Mouse (Mus musculus): ENCODE data around the gene Artn. TPM values are rescaled to one million over a fixed set of nuclear protein-coding genes. Genes with fewer than 3 reads are reported as not detected.
A peak's percentile ranks its signal among the peaks of the same experiment; 100 is the strongest.

The Artn gene
- polyA plus RNA-seq, 1 experiment, result 2.7 TPM

DNA sequence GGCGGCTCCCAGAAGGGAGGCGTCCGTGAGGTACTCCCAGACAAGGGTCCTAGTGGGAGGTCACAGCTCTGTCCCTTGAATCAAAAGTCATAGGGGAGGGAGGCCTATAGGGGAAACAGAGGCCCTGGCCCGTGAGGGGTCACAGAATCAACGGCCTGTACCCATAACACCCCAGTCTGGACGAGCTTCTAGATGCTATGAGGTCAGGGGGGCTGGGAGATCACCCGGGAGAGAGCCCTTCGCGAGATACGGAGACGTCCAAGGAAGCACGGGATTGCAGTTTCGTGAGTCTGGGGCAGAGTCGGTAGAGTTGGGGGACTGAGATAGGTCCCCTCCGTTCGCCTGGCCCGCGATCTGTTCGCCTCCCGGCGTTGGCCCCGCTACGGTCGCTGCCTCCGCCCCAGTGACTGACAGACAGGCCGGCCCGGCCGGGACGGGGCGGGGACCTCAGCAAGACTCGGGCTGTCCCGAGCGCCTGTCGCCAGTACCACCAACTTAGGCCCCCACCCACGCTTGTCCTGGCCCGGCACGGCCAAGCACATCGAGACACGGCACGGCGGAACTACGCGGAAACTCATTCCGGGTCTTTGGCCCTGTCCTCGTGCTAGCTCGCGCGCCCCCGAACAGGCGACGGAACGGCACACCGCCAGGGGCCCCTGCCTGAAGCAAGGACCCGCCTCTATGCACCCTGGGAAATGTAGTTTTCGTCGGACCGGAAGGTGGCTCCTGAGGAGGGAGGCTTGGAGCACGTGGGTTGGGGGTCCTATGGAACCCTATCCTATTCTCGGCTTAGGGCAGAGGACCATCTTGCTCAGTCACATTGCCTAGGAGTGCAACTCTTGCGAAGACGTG, 14.7 kb downstream of the Artn start, which contains the start of gene Ipo13:
TSS of gene Ipo13 (minus strand) at position 409 of the 852 bp plus-strand sequence.
- H3K4me1 ChIP-seq (ENCODE audit: control insufficient read depth, insufficient read depth, low read length), result peaks cover 9% of the 10 kb centered on the region; the same call in 1 of the 2 replicates
- TF ChIP-seq CTCF (IDR thresholded peaks at IDR 0.05; ENCODE audit: insufficient read depth, low read length) (no peak), POLR2A (IDR thresholded peaks at IDR 0.05; ENCODE audit: borderline replicate concordance, extremely low read depth, low read depth, low read length) (peak; percentile 88)
- DNase-seq, result peak; percentile 97
- peak within 1 kb of the TSS; percentile 96 for H3K4me3 ChIP-seq (replicated peaks; ENCODE audit: extremely low read depth, low read depth, low read length)
- under 1% methylated on average over 61 of the region's 61 CpGs for WGBS

DNA sequence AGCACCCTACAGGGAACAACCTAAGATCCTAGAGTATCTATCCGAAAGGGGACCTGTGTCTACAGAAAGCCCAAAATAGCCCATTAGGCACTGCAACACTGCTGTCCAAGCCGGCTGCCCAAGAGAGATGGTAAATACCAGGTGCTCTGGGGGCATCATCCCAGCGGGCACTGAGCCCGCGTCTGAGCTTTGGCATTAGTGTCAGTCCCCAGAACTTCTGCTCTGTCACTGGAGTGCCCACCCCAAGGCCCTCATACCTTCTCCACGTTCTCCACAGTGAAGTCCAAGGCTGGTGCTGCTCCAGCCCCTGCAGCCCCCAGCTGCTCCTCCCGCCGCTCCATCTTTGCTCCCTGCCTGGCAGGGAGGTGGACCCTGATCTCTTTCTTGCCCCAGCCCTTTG, 15.5 kb downstream of the Artn start:
- WGBS, result 11% methylated on average over 8 of the region's 8 CpGs
- peaks cover 11% of the 10 kb centered on the region for H3K4me1 ChIP-seq (ENCODE audit: control insufficient read depth, insufficient read depth, low read length)
- H3K4me3 ChIP-seq (replicated peaks; ENCODE audit: extremely low read depth, low read depth, low read length), result peak overlapping the region; percentile 96
- no peak for DNase-seq
- TF ChIP-seq POLR2A (IDR thresholded peaks at IDR 0.05; ENCODE audit: borderline replicate concordance, extremely low read depth, low read depth, low read length), result no peak
- no peak for TF ChIP-seq CTCF (IDR thresholded peaks at IDR 0.05; ENCODE audit: insufficient read depth, low read length)

DNA sequence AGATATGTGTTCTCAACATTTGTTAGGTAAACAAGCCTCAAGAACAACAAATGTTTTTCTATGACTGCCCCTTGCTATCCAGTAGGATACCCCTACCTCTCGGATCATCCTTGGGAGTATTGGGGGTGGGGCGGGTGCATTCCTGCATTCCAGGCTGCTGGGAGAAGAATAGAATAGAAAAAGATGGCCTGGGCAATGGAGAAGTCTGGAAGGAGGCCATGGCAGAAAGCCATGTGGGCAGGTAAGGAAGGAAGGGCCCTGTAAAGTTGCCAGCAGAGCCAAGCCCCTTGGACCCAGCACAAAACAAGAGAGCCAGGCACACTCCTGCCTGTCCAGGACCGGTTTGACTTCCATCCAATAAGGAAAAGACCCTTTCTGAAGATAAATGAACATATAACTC, 16.1 kb downstream of the Artn start:
- Histone ChIP-seq H3K4me3 (replicated peaks; ENCODE audit: extremely low read depth, low read depth, low read length) (peak overlapping the region; percentile 22), H3K4me1 (ENCODE audit: control insufficient read depth, insufficient read depth, low read length) (peaks cover 15% of the 10 kb centered on the region)
- peak; percentile 63 for DNase-seq
- no peak for TF ChIP-seq POLR2A (IDR thresholded peaks at IDR 0.05; ENCODE audit: borderline replicate concordance, extremely low read depth, low read depth, low read length)
- no peak for TF ChIP-seq CTCF (IDR thresholded peaks at IDR 0.05; ENCODE audit: insufficient read depth, low read length)
- 40% methylated on average over 3 of the region's 3 CpGs for WGBS

DNA sequence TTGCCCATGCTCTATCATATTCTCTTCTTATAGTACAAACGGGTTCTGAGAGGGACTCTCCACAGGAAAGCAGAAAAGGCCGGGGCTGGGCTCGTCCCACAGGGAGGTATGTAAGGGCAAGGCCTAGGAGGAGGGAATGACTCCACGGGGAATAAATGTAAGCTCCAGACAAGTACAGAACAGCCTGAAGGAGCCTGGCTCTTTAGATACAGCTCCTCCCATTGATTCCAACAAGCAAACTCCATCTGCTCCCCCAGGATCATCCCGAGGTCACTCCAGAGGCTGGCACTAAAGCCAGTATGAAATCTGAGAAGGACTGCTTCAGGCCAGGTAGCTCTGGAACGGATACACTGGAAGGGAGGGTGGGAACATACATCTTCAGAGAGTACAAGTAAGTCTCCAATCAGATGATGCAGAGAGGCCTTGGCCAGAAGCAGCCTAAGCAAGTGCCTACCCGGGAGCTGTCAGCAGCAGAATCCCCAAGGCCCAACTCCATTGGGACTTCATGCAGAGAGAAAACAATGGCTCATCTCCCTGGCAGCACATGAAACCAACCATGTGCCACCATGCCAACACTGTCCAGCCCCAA, 16.8 kb downstream of the Artn start:
- Histone ChIP-seq H3K4me3 (replicated peaks; ENCODE audit: extremely low read depth, low read depth, low read length) (no peak overlapping the region), H3K4me1 (ENCODE audit: control insufficient read depth, insufficient read depth, low read length) (peaks cover 15% of the 10 kb centered on the region)
- WGBS, result 65% methylated on average over 7 of the region's 7 CpGs
- DNase-seq, result no peak
- TF ChIP-seq CTCF (IDR thresholded peaks at IDR 0.05; ENCODE audit: insufficient read depth, low read length) (no peak), POLR2A (IDR thresholded peaks at IDR 0.05; ENCODE audit: borderline replicate concordance, extremely low read depth, low read depth, low read length) (no peak)

DNA sequence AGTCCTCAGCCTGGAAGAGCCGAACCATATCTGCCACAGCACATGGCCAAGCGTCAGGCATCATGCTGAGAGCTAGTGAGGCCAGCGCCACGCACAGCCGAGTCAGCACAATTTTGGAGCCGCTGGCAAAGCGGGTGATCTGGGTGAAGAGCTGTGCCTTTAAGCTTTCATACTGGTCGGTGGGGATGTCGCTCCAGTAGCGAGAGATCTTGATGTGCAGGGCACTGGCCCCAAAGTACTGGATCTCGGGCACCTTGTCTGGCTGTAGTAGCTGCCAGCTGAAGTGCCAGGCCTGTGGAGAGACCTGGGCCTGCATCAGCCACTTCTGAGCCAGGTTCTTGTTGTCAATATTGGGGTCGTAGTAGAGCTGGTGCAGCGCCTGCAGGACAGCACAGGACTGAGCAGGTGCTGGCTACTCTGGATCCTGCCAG, 17.4 kb downstream of the Artn start:
- no peak for TF ChIP-seq POLR2A (IDR thresholded peaks at IDR 0.05; ENCODE audit: borderline replicate concordance, extremely low read depth, low read depth, low read length)
- TF ChIP-seq CTCF (IDR thresholded peaks at IDR 0.05; ENCODE audit: insufficient read depth, low read length), result no peak
- WGBS, result 90% methylated on average over 13 of the region's 13 CpGs
- Histone ChIP-seq H3K4me1 (ENCODE audit: control insufficient read depth, insufficient read depth, low read length) (peaks cover 15% of the 10 kb centered on the region), H3K4me3 (replicated peaks; ENCODE audit: extremely low read depth, low read depth, low read length) (no peak overlapping the region)
- DNase-seq, result no peak

DNA sequence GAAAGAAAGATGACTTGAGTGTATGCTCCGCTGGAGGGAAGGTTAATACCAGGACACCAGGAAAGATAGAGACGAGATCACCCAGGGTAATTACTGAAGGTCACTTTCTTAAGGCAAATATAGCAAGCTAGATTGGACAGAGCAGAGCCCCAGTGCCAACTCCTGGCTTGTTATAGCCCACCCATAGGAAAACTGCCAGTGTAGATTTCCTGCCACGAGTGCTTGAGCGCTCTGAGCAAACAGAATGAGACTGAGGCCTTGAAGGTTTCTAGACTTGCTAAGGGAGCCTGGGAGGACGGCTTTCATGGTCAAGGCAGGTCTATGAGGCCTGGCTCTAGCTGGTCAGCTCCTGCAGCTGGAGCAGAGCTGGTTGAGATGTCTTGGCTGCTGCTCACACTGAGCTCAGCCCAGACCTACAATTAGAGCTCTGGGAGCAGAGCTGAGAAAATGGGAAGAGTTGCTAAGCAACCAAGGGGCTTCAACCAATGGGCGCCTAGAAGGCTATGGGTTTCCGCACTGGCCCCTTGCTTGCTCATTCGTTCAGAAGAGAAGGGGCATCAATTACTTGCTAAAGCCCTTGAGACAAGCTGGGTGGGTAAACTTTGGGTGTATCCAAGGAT, 20.6 kb downstream of the Artn start:
- 75% methylated on average over 8 of the region's 8 CpGs for WGBS
- Histone ChIP-seq H3K4me3 (replicated peaks; ENCODE audit: extremely low read depth, low read depth, low read length) (no peak overlapping the region), H3K4me1 (ENCODE audit: control insufficient read depth, insufficient read depth, low read length) (peaks cover 14% of the 10 kb centered on the region)
- DNase-seq, result no peak
- no peak for TF ChIP-seq CTCF (IDR thresholded peaks at IDR 0.05; ENCODE audit: insufficient read depth, low read length)
- no peak for TF ChIP-seq POLR2A (IDR thresholded peaks at IDR 0.05; ENCODE audit: borderline replicate concordance, extremely low read depth, low read depth, low read length)

DNA sequence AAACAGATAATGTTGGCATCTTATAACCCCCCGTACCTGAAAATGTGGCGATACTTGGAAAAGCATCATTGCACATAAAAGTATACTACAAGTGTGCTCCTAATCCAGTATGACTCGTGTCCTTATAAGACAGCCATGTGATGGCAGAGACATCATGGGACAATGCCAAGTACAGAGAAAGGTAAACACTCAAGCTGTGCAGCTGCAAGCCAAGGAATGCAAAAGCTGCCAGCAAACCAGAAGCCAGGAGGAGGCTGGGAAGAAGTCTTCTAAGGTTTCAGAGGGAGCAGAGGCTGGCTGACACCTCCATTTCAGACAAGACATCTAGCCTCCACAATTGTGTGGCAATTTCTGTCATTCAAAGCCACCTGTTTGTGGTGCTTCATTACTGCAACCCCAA, 23.4 kb downstream of the Artn start:
- 65% methylated on average over 3 of the region's 3 CpGs for WGBS
- Histone ChIP-seq H3K4me3 (replicated peaks; ENCODE audit: extremely low read depth, low read depth, low read length) (no peak overlapping the region), H3K4me1 (ENCODE audit: control insufficient read depth, insufficient read depth, low read length) (peaks cover 9% of the 10 kb centered on the region)
- TF ChIP-seq POLR2A (IDR thresholded peaks at IDR 0.05; ENCODE audit: borderline replicate concordance, extremely low read depth, low read depth, low read length) (no peak), CTCF (IDR thresholded peaks at IDR 0.05; ENCODE audit: insufficient read depth, low read length) (no peak)
- DNase-seq, result peak; percentile 52

DNA sequence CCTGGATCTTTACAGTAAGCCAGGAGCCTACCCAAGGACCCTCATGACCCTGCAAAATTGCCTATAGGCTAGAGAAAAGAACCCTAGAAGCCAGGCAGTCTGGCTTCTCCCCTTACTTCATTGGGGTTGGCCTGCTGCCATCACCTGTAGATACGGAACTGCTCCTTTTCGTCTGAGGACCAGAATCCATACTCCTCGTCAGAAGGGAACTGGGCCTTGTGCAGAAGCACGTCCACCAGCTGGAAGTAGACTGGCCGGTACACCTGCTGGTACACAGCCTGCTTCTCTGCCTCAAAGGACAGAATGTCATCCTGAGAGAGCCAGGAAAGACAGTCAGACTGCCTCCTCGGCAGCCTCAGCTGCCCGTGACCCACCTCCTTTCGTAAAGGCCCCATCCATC, 24.8 kb downstream of the Artn start:
- no peak for TF ChIP-seq CTCF (IDR thresholded peaks at IDR 0.05; ENCODE audit: insufficient read depth, low read length)
- no peak for TF ChIP-seq POLR2A (IDR thresholded peaks at IDR 0.05; ENCODE audit: borderline replicate concordance, extremely low read depth, low read depth, low read length)
- H3K4me1 ChIP-seq (ENCODE audit: control insufficient read depth, insufficient read depth, low read length), result peaks cover 9% of the 10 kb centered on the region
- no peak for DNase-seq
- no peak overlapping the region for H3K4me3 ChIP-seq (replicated peaks; ENCODE audit: extremely low read depth, low read depth, low read length)
- WGBS, result 94% methylated on average over 8 of the region's 8 CpGs

DNA sequence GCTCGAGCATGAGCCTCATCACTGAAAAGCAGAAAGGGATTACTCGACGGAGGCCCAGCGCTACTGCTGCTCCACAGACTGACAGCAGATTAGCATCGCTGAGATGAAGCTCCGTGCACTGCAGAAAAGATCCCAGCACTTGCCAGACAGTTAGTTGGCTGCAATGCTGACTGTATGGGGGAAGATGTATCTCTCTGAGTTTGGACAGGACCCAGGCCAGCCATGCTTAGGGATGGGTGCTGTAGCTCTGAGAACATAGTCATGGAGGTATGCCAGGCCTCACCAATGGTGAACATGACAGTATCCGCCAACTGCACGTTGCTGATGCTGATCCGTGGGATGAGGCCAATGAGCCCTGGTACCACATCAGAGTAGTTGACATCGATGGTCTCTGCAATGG, 25.5 kb downstream of the Artn start:
- Histone ChIP-seq H3K4me3 (replicated peaks; ENCODE audit: extremely low read depth, low read depth, low read length) (no peak overlapping the region), H3K4me1 (ENCODE audit: control insufficient read depth, insufficient read depth, low read length) (peaks cover 9% of the 10 kb centered on the region)
- WGBS, result 90% methylated on average over 10 of the region's 10 CpGs
- no peak for DNase-seq
- TF ChIP-seq POLR2A (IDR thresholded peaks at IDR 0.05; ENCODE audit: borderline replicate concordance, extremely low read depth, low read depth, low read length), result no peak
- no peak for TF ChIP-seq CTCF (IDR thresholded peaks at IDR 0.05; ENCODE audit: insufficient read depth, low read length)
